ENCODE assay signal across 8 mouse cellular contexts in the genomic region with DNA sequence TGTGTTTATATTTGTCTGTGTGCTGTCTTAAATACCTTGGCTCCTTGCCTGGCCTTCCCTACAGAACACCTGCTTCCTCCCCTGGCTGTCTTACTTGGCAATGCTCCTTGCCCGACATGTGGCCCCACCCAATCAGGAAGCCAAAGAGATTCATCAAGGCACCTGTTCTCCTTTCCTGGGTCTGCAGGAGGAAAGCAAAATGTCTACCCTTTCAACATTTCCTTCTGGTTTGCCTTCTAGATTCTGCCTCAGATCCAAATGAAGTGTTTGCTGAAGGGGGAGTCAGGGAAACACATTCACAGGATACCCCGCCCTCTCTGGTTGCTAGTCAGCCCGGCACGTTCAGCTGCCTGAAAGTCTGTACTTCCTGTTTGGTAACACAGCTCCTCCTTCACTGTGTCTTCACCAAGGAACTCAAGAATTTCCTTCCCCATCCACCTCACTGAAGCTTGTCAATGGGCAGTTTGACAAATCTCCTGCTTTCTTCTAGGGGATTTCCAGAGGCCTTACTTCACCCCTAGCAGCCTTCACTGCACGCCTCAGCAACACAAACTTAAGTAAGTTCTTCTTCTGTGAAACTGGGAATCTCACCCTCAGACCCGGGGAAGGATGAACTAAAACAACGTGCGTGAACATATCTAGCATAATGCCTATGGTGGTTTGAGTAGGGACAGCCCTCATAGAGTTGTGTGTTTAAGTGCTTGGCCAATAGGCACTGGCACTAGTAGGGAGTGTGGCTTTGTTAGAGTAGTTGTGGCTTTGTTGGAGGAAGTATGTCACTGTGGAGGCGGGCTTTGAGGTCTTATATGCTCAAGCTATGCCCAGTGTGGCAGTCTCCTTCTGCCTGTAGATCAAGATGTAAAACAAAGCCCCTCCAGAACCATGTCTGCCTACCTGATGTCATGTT. TPM values are rescaled to one million over a fixed set of nuclear protein-coding genes. Genes with fewer than 3 reads are reported as not detected.
A peak's percentile ranks its signal among the peaks of the same experiment; 100 is the strongest.
DNase-seq lines count a peak whose midpoint lies in the region; ATAC-seq and TF ChIP-seq lines count a peak whose summit lies in the region.

No protein-coding gene starts in this region.

- no peaks in the 10 kb centered on the region for H3K9me3 ChIP-seq in limb, embryonic 14.5 days (ENCODE audit: control insufficient read depth, low read length)
- H3K9me3 ChIP-seq in limb, embryonic 10.5 days (replicated peaks), result no peaks in the 10 kb centered on the region
- H3K9me3 ChIP-seq in intestine, embryonic 15.5 days, result no peaks in the 10 kb centered on the region

- no peak overlapping the region for H3K4me2 ChIP-seq in limb, embryonic 14.5 days (replicated peaks; ENCODE audit: low read depth, low read length, severe bottlenecking)
- no peak overlapping the region for H3K4me2 ChIP-seq in intestine, embryonic 15.5 days (replicated peaks)

- H3K4me1 ChIP-seq in limb, embryonic 14.5 days (ENCODE audit: control insufficient read depth, insufficient read depth, low read length), result no peaks in the 10 kb centered on the region
- peaks cover 5% of the 10 kb centered on the region for H3K4me1 ChIP-seq in limb, embryonic 10.5 days
- H3K4me1 ChIP-seq in intestine, embryonic 15.5 days (replicated peaks), result 0 out of 2 replicates have a peak, but pooled peaks cover 4% of the 10 kb centered on the region

- no peaks in the 10 kb centered on the region for H3K36me3 ChIP-seq in limb, embryonic 14.5 days (ENCODE audit: control insufficient read depth, insufficient read depth, low read length)
- no peaks in the 10 kb centered on the region for H3K36me3 ChIP-seq in limb, embryonic 10.5 days
- no peaks in the 10 kb centered on the region for H3K36me3 ChIP-seq in intestine, embryonic 15.5 days

- no peak overlapping the region for H3K9ac ChIP-seq in limb, embryonic 14.5 days (ENCODE audit: low read depth, low read length, severe bottlenecking)
- H3K9ac ChIP-seq in intestine, embryonic 15.5 days, result no peak overlapping the region

- no peak for TF ChIP-seq POLR2A in limb, embryonic 14.5 days (IDR thresholded peaks at IDR 0.05; ENCODE audit: borderline replicate concordance, extremely low read depth, insufficient read depth, insufficient read length)

- peak; percentile 18 for DNase-seq in limb, embryonic 14.5 days (ENCODE audit: low spot score)
- no peak for DNase-seq in limb, embryonic 10.5 days (ENCODE audit: low spot score)
- DNase-seq in cerebellum, adult 18-20 months, result peak; percentile 76 to 79
- DNase-seq in lung, postnatal 25 days (ENCODE audit: low spot score), result peak; percentile 71
- peak; percentile 79 for DNase-seq in thymus, postnatal 25 days
- DNase-seq in layer of hippocampus, postnatal 36 days, result no peak
- DNase-seq in right cerebral cortex, postnatal 14 days, result no peak

- 82% methylated on average over 9 of the region's 9 CpGs for WGBS in limb, embryonic 14.5 days
- WGBS in limb, embryonic 10.5 days, result 85% methylated on average over 9 of the region's 9 CpGs
- WGBS in intestine, embryonic 15.5 days, result 66% methylated on average over 9 of the region's 9 CpGs

- H3K27ac ChIP-seq in limb, embryonic 14.5 days (replicated peaks; ENCODE audit: low read depth, low read length), result no peak overlapping the region
- no peak overlapping the region for H3K27ac ChIP-seq in limb, embryonic 10.5 days
- 0 out of 2 replicates have a peak overlapping the region, but pooled peaks have one; percentile 33 for H3K27ac ChIP-seq in intestine, embryonic 15.5 days

- no peak for ATAC-seq in limb, embryonic 14.5 days (ENCODE audit: low FRiP score, low read depth)
- ATAC-seq in intestine, embryonic 15.5 days, result peak; percentile 66

- no peak overlapping the region for H3K4me3 ChIP-seq in limb, embryonic 14.5 days (replicated peaks; ENCODE audit: low read length)
- no peak overlapping the region for H3K4me3 ChIP-seq in limb, embryonic 10.5 days
- no peak overlapping the region for H3K4me3 ChIP-seq in intestine, embryonic 15.5 days (replicated peaks)

- H3K27me3 ChIP-seq in limb, embryonic 14.5 days (ENCODE audit: control insufficient read depth, insufficient read depth, low read length), result no peaks in the 10 kb centered on the region
- no peaks in the 10 kb centered on the region for H3K27me3 ChIP-seq in limb, embryonic 10.5 days (ENCODE audit: low read depth, poor library complexity, severe bottlenecking)
- H3K27me3 ChIP-seq in intestine, embryonic 15.5 days (replicated peaks), result no peaks in the 10 kb centered on the region

RNA-seq across cellular contexts. Expression of gene Stard5, which starts 27.7 kb away (rescaled TPM):
- 18.5 and 20.0 TPM in 2 replicates for polyA plus RNA-seq in limb, embryonic 14.5 days (2012; rRNA removed)
- 21.6 and 23.7 TPM in 2 replicates for polyA plus RNA-seq in limb, embryonic 14.5 days (2014; fragmentation: Nextera tagmentation; extraction: Ambion mirVana)
- 15.2 and 18.1 TPM in 2 replicates for polyA plus RNA-seq in limb, embryonic 10.5 days (2016; fragmentation: Nextera tagmentation; extraction: Ambion mirVana)
- 50.5 and 52.3 TPM in 2 replicates for polyA plus RNA-seq in intestine, embryonic 15.5 days (2015; fragmentation: Nextera tagmentation; extraction: Ambion mirVana)
- 10 to 100 TPM; 17.2 to 18.1 TPM for total RNA-seq in layer of hippocampus, postnatal 36 days (2021)

Comparison
In these comparisons a context has a peak if more than half of its experiments do, and no peak if none do; other contexts are left out.
1. DNase-seq: peak in limb, embryonic 14.5 days (single experiment), cerebellum, adult 18-20 months (2 of 2), lung, postnatal 25 days (single experiment) and thymus, postnatal 25 days (single experiment); none in limb, embryonic 10.5 days (single experiment), layer of hippocampus, postnatal 36 days (0 of 2) and right cerebral cortex, postnatal 14 days (single experiment).